Mouse (Mus musculus) spleen, adult 2 months (tissue): ENCODE data around the gene Gm48551.

ENCODE experiments used
- CTCF ChIP-seq: fragments of 200-500 bp; IDR thresholded peaks from 2 replicates; pipeline ENCODE4 v1.5.1; 2011; ENCODE audit warnings: mild to moderate bottlenecking, inconsistent platforms; ENCODE audit not compliant: insufficient read depth, insufficient read length, insufficient replicate concordance; ENCODE audit errors: extremely low read depth
- POLR2A ChIP-seq: fragments of 200-500 bp; IDR thresholded peaks from 2 replicates; pipeline ENCODE4 v1.6.1; 2011; ENCODE audit warnings: low read depth, low read length, inconsistent platforms

DNA sequence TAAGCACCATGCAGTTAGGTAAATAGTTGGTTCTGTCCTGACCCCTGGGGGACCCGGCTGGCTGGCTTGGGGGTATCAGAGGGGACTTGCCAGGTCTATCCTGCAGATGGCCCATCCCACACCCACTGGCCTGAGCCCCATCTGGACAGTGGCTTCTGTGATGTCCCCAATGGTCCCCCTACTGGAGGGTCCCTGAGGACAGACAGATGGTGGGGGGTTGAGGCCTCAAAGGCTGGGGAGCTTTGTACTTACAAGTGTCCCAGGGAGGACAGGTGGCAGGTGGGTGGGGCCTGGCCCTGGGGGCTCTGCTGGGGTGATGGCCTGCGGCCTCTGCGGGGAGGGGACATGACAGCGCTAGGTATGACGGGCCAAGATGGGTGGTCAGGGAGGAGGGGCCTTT, 15.0 kb downstream of the Gm48551 start:
- TF ChIP-seq CTCF (no peak), POLR2A (no peak)
